Mouse (Mus musculus) testis, adult 2 months (tissue): ENCODE data around the gene U2af1l4. TPM values are rescaled to one million over a fixed set of nuclear protein-coding genes. Genes with fewer than 3 reads are reported as not detected.

Source experiments
- H3K27ac ChIP-seq: fragments of 200-500 bp; 2 replicates; pipeline ENCODE4 v1.5.1; 2012; ENCODE audit warnings: low read depth, low read length; ENCODE audit not compliant: control insufficient read depth, insufficient read depth
- H3K27me3 ChIP-seq: fragments of 200-500 bp; 2 replicates; pipeline ENCODE4 v1.6.1; 2012; ENCODE audit warnings: mild to moderate bottlenecking, low read length, moderate library complexity; ENCODE audit not compliant: control insufficient read depth, insufficient read depth
- H3K36me3 ChIP-seq: fragments of 200-500 bp; 2 replicates; pipeline ENCODE4 v1.6.1; 2012; ENCODE audit warnings: mild to moderate bottlenecking, low read length; ENCODE audit not compliant: control insufficient read depth, insufficient read depth
- H3K4me1 ChIP-seq: fragments of 200-500 bp; 2 replicates; pipeline ENCODE4 v1.6.1; 2012; ENCODE audit warnings: low read length; ENCODE audit not compliant: control insufficient read depth, insufficient read depth
- H3K4me3 ChIP-seq: fragments of 200-500 bp; 2 replicates; pipeline ENCODE4 v1.5.1; 2012; ENCODE audit warnings: low read depth, mild to moderate bottlenecking, low read length, moderate library complexity, mixed read lengths; ENCODE audit not compliant: control insufficient read depth
- CTCF ChIP-seq: fragments of 200-500 bp; IDR thresholded peaks from 2 replicates; pipeline ENCODE4 v1.5.1; 2012; ENCODE audit warnings: low read depth, mild to moderate bottlenecking, inconsistent platforms, low read length, moderate library complexity; ENCODE audit not compliant: control insufficient read depth, insufficient read depth, insufficient replicate concordance
- POLR2A ChIP-seq: fragments of 200-500 bp; IDR thresholded peaks from 2 replicates; pipeline ENCODE4 v1.6.1; 2012; ENCODE audit warnings: low read depth, mild to moderate bottlenecking, inconsistent platforms, low read length, moderate library complexity; ENCODE audit not compliant: control insufficient read depth
- polyA plus RNA-seq: library from polyadenylated mRNA; depleted of rRNA; stranded (reverse); fragments of >200 nt; gene quantifications from 2 replicates; pipeline ENCODE4 v1.2.3, GENCODE M21; 2012

The U2af1l4 gene
- polyA plus RNA-seq, 1 experiment: 51.9 TPM

- TF ChIP-seq POLR2A (no peak), CTCF (no peak)
- Histone ChIP-seq H3K4me3 (peak overlapping the region; percentile 92), H3K27ac (peak overlapping the region; percentile 76), H3K36me3 (no peaks in the 10 kb centered on the region), H3K4me1 (peaks cover 13% of the 10 kb centered on the region), H3K27me3 (no peaks in the 10 kb centered on the region)
Measured at GRCm38 (mm10) chr7:30562526-30563116, 480 bp upstream of the U2af1l4 start.

- peak overlapping the region; percentile 95; the same call in 1 of the 2 replicates for H3K27ac ChIP-seq
- H3K4me3 ChIP-seq: peak overlapping the region; percentile 92
- TF ChIP-seq CTCF: no peak
- peaks cover 7% of the 10 kb centered on the region for H3K4me1 ChIP-seq
- H3K36me3 ChIP-seq: peaks cover 2% of the 10 kb centered on the region; the same call in 1 of the 2 replicates
- H3K27me3 ChIP-seq: no peaks in the 10 kb centered on the region
Measured at GRCm38 (mm10) chr7:30563906-30564280, 792 bp downstream of the U2af1l4 start.

DNA sequence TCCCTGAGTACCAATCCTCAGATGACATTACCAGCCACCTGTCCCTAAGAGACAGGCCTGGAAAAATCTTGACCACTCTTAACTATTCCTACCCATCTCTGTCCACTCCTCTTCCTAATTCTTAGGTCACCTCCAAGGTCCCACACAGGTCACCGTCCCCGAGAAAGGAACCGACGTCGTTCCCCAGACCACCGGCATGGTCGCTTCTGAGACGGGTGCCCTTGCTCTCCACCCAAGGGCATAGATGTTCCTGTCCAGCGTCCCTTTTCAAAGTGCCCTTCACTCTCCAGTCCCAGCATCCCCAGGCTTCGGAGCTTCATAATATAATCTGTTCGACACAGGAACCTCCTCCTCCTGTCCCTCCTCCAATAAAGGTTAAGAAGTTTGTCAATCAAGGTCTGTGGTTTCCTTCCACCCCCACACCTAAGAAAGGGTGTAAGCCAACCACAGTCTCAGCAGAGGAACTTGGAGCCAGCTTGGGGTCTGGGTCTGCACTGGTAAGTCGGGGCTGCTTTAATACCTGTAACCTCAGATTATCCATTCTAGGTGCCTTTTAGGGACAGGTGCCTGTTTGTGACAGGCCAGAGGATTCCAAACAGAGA is 2.0 kb downstream of the U2af1l4 start, which contains the start of gene Igflr1:
Gene Igflr1 (plus strand): TSS at position 458 of the 602 bp plus-strand sequence.
- no peak for TF ChIP-seq CTCF
- Histone ChIP-seq H3K4me1 (peaks cover 5% of the 10 kb centered on the region), H3K4me3 (peak within 1 kb of the TSS; percentile 92), H3K27me3 (no peaks in the 10 kb centered on the region), H3K27ac (no peak within 1 kb of the TSS; the same call in 1 of the 2 replicates), H3K36me3 (peaks cover 3% of the 10 kb centered on the region)

DNA sequence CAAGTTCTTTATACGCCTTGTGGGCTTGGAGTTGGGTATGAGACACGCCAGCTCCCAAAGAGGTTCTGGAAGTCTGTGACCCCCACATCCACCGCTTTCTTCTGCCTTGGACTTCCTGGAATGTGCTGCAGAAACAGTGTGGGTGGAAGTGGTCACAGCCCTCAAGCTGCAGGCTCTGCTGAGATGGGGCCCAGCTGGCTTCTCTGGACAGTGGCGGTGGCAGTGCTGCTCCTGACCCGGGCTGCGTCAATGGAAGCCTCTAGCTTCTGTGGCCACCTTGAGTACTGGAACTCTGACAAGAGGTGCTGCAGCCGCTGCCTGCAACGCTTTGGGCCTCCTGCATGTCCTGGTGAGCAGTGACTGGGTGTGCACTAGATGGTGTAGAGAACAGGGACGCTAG is 2.9 kb downstream of the U2af1l4 start:
- H3K4me3 ChIP-seq: no peak overlapping the region
- no peaks in the 10 kb centered on the region for H3K27me3 ChIP-seq
- peaks cover 4% of the 10 kb centered on the region for H3K36me3 ChIP-seq
- TF ChIP-seq POLR2A (no peak), CTCF (no peak)
- peaks cover 3% of the 10 kb centered on the region for H3K4me1 ChIP-seq
- H3K27ac ChIP-seq: no peak overlapping the region

GRCm38 (mm10) chr7:30567555-30567954 is 4.5 kb downstream of the U2af1l4 start:
- no peaks in the 10 kb centered on the region for H3K27me3 ChIP-seq
- H3K36me3 ChIP-seq: peaks cover 7% of the 10 kb centered on the region
- TF ChIP-seq POLR2A (no peak), CTCF (no peak)
- no peak overlapping the region for H3K27ac ChIP-seq
- no peaks in the 10 kb centered on the region; the same call in 1 of the 2 replicates for H3K4me1 ChIP-seq
- no peak overlapping the region for H3K4me3 ChIP-seq

GRCm38 (mm10) chr7:30572389-30572788 is 9.3 kb downstream of the U2af1l4 start:
- Histone ChIP-seq H3K27ac (no peak overlapping the region), H3K4me1 (no peaks in the 10 kb centered on the region; the same call in none of the 2 replicates), H3K4me3 (no peak overlapping the region), H3K36me3 (peaks cover 20% of the 10 kb centered on the region), H3K27me3 (no peaks in the 10 kb centered on the region)
- no peak for TF ChIP-seq CTCF
- TF ChIP-seq POLR2A: no peak

DNA sequence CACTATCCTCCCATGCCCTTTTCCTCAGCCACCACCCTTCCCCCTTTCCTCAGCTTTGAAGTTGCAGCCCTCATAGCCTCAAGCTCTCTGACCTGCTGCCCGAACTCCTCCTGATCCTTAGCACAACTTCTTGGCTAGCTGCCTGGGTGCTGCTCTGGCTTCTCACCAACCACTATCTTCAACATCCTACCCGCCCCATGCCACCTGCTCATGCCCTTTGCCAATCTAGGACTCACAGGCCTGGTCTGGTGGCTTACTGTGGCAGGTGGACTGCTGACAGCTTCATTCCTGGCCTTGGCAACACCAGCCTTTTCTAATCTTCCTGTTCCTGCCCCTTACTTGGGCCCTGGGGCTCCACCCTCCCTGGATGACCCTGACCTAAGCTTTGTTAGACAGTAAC is 9.9 kb downstream of the U2af1l4 start:
- no peak overlapping the region for H3K4me3 ChIP-seq
- no peaks in the 10 kb centered on the region; the same call in 1 of the 2 replicates for H3K4me1 ChIP-seq

More for the DNA sequence above, 9.9 kb downstream of the U2af1l4 start:
- Histone ChIP-seq H3K36me3 (peaks cover 20% of the 10 kb centered on the region), H3K27me3 (no peaks in the 10 kb centered on the region), H3K27ac (no peak overlapping the region)
- TF ChIP-seq POLR2A (no peak), CTCF (no peak)
